Mouse (Mus musculus) urinary bladder, adult 2 months (tissue): ENCODE measurements at regions not wholly inside any gene's neighbourhood (a gene's known extent, or its start where the extent isn't known, plus 50 kb on each side); places are given as distances from the start of the nearest gene placed in this dataset.

ENCODE experiments used
- DNase-seq: peaks from one replicate; pipeline ENCODE4 v3.0.0; 2022; ENCODE audit warnings: low spot score

- no peak for DNase-seq
These were observed 173.5 kb upstream of the Nr5a2 start for GRCm38 (mm10) chr1:137133734-137134133.

DNA sequence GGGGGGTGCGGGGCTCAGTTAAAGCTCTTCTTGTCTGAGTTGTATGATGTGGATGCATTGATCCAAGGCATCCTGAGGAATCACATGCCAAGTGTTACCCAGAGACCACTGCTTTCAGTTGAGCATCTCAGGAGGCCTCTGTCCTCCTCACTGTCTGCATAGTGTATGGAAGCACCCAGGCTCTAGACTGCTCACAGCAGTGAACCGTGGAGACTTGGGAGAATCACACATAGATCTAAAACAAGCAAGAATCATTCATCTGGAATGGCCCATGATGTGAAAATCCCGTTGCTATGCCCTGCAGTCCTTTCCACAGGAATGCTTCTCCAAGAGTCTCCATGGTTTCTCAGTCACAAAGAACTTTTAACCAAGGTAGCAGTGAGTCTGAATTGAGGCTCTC, 170.0 kb upstream of the Nr5a2 start:
- no peak for DNase-seq

- DNase-seq, result no peak
These were observed 168.9 kb upstream of the Nr5a2 start for GRCm38 (mm10) chr1:137129116-137129515.

- no peak for DNase-seq
These were observed 157.6 kb upstream of the Nr5a2 start for GRCm38 (mm10) chr1:137117866-137118265.

- DNase-seq, result no peak
These were observed 146.2 kb upstream of the Nr5a2 start for GRCm38 (mm10) chr1:137106444-137106843.

DNA sequence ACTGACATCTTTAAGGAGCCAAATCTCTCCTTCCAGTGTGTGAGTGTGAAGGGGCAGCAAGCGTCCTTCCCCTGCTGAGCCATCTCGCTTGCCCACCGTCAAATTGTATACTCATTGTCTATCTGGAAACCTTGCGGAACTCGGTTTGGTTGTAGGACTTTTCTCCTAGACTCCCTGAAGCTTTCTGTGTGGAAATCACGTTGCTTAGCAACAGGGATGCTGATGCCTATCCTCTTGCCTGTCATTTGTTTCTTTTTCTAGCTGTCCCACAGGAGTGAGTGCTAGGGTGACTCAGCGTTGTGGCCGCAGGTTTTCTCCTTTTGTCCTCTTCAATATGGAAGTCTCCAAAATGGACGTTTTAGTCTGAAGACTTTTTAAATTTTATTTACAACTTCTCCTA, 131.5 kb upstream of the Nr5a2 start:
- DNase-seq, result no peak

DNA sequence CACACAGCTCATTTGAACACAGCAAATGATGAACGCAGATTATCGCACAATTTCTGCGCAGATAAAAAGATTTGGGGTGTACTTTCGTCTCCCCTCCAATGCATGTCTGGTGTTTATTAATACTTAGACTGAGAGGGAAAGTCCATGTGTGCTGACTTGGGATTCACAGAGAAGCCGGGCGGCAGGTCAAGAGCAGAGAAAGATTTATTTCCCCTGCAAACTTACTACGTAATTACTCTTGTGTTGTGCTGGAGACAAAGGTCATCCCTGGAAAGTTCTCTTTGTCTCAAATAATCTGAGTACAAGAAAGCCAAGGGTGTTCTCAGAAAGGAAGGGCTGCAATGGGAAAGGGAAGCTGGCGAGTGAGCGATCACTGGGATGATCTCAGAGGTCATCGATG, 127.9 kb upstream of the Nr5a2 start:
- no peak for DNase-seq

GRCm38 (mm10) chr1:137086766-137087165, 126.5 kb upstream of the Nr5a2 start:
- DNase-seq, result no peak

DNA sequence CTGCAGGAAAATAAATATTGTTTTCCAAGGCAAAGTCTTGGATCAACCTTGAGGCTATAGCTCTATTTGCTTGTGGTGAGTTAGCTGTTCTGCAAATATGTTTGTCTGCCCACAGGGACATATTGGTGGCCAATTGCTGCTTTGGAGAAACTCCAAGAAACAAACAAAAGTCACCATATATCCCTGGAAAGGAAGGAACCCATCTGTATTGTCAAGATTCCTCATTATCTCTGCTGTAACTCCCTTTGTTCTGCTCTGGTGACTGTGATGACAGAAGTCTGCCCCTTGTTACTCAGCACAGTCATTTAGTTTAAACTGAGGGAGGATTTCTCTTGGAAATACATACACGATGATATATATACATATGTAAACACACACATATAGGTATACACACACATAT, 123.3 kb upstream of the Nr5a2 start:
- DNase-seq, result no peak

GRCm38 (mm10) chr1:137079401-137080003, 119.3 kb upstream of the Nr5a2 start:
- DNase-seq, result no peak

GRCm38 (mm10) chr1:137074787-137075186, 114.5 kb upstream of the Nr5a2 start:
- no peak for DNase-seq

DNA sequence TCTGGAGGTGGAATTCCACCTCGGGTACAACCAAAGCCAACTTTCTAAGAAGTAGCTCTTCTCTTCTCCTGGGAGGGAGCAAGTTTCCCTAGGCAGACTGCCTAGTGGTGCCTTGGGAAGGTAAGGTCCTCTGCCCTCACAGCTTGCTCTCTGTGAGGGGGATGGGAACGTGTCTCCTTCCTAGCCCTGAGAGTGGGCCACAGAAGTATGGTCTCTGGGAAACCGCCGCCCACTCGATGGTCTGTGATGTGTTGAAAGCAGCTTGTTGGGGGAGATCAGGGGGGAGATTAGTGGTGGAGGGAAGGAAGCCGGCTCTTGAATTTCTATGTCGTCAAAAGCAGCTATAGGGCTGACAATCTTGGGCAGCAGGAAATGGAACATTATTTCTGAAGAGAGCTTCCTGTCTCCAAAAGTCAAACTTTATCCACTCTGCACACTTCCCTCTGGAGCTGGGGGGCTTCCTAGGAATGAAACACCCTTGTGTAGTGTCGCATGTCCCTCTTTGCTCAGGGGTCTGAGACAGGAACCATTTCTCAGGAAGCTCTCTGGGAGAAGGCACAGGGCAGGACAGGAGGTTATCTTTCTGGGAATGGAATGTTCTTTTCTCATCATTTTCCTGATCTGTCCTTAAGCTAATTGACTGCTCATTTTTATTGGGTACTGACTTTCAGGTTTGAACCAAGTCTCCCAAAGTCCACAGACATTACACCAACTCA, 113.8 kb upstream of the Nr5a2 start:
- no peak for DNase-seq

- no peak for DNase-seq
These were observed 100.7 kb upstream of the Nr5a2 start for GRCm38 (mm10) chr1:137060914-137061313.

DNA sequence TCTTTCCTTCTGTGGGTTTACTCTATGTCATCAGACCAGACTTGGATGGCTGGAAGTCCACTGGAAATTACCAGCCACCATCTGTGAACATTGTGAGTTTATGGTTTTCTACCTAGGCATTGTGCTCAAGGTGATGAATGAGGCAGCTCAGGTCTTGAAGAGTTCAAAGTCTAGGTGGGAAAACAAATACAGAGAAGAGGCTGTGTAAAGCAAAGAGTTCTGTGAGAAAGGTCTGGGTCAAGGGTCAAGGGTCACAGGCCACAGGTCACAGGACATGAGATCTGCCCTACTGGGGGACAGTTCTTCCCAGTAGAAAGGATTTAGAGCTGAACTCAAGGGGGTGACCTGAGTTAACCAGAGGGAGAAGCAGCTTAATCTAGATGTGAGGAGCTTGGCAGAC, 92.9 kb upstream of the Nr5a2 start:
- DNase-seq, result no peak

DNA sequence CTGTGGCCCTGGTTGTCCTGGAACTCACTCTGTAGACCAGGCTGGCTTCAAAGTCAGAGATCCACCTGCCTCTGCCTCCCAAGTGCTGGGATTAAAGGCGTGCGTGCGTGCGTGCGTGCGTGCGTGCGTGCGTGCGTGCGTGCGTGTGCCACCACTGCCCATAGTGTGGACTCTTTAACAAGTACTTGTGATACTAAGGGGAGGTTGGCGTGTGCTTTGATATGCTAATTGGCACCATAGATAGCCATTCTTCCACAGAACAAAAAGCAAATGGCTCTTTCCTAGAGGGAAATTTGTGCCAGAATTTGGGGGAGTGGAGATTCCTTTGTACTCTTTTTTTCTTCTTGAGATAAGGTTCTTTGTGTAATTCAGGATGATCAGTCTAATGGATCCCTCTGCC, 91.3 kb upstream of the Nr5a2 start:
- no peak for DNase-seq

DNA sequence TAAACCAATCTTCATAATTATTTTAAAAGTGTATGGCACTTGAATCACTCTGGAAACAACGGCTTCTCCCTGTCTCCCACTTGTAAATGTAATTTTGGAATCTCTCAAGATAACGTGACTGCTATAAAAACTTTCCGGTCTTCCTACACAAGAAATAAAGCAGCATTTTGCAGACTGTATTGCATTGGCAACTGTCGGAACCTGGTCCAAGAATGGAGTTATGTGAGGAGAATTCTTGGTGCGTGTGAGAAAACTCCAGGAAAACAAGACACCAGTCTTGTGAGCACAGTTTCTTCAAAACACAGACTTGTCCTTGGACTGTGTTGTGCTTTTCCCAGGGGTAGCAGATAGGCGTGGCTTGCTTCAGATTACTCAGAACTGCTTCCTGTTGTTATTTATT, 83.8 kb upstream of the Nr5a2 start:
- no peak for DNase-seq

DNA sequence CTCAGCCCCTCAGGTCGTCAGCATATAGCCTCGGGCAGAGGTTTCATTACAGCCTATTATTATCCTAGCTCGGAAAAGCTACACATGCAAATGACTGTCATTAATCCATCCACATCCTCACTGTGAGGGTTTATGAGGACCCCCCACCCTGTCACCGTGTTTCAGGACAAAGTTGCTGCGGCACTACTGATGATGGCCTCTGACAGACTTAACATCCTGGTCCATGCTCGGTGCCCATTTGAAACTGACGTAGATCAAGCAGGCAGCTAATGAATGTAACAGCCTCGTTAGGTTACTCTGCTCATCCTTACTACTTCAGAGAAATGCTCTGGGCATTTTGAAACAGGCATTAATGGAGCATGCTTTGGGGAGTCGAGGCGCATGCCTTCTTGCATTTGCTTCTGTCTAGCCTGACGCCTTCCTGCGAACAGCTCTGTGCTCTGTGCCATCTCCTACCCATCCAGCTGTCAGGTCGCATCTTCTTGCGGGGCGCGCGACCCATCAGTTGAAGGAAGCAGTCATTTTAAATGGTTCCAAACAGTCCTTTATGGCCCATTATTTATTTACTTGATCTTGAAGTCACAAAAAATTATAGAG, 82.3 kb upstream of the Nr5a2 start:
- DNase-seq, result no peak

DNA sequence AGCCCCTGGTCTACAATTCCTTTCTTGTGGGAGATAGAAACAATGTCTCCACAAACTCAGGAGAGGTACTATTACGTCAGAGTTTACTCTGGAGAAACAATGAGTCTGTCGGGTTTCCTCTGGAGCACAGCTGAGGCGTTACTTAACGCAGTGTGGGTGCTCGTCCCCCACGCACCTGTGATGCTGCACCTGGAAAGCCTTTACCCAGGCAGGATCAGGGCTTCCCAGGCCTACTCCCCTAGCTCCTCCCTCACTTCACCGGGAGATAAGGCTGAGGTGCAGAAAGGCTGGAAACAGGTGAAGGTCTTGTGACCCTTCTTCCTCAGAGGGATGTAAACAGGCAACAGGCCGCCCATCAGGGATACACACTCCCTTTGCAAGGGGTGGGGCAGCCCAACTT, 80.7 kb upstream of the Nr5a2 start:
- DNase-seq, result no peak

DNA sequence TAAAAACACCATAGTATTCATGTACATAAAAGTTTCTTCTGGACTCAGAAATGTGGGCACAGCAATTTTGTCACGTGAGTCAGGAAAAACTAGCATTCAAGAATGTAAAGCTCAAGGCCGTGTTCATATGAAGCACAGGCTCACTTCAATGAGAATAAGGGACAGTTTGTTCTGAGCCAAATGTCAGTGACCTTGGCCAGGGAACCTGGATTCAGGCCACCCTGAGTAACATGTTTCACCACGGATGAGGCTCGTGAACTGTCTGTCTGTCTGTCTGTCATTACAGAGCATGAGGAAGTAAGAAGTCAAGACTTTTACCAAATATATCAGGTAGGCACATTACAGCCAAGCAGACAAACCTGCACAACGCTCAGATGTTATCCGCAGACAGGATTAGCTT, 74.3 kb upstream of the Nr5a2 start:
- DNase-seq, result no peak

- no peak for DNase-seq
These were observed 73.4 kb upstream of the Nr5a2 start for GRCm38 (mm10) chr1:137033679-137034078.

GRCm38 (mm10) chr1:137023706-137024105, 63.5 kb upstream of the Nr5a2 start:
- no peak for DNase-seq

DNA sequence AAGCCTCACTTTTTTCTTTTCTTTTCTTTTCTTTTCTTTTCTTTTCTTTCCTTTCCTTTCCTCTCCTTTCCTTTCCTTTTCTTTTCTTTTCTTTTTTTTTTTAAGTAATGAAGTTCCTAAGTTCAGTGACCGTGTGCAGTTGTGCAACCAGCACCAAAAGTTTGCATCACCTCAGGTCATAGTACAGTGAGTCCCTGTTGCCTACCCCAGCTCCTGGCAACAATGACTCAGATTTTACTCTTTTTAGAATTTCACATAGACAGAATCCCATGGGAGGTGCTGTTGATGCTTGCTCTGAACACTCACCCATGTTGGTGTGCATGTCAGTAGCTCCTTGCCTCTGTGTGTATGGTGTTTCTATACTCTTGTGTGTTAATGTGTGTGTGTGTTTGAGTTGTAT, 60.3 kb upstream of the Nr5a2 start:
- DNase-seq, result no peak

- no peak for DNase-seq
These were observed 57.4 kb upstream of the Nr5a2 start for GRCm38 (mm10) chr1:137017642-137018041.
